22 mouse cellular contexts compared by ENCODE assay signal in genomic region chr2:79519799-79520449, GRCm38 (mm10).
DNase-seq lines count a peak whose midpoint lies in the region; ATAC-seq and TF ChIP-seq lines count a peak whose summit lies in the region.
"Had no signal": no experiment of that assay in that cellular context is flagged by ENCODE, and none has a peak within 500 bp of the region (broad histone marks: within the 10 kb centered on the region; RNA-seq: fewer than 3 reads in every experiment).

No protein-coding gene starts in this region.

- H3K9ac ChIP-seq in heart, postnatal 0 days (replicated peaks; ENCODE audit: low read depth, low read length): no peak overlapping the region
- H3K9ac ChIP-seq: embryonic facial prominence, embryonic 12.5 days; forebrain, embryonic 15.5 days; hindbrain, embryonic 12.5 days; limb, embryonic 13.5 days; liver, embryonic 13.5 days; lung, embryonic 15.5 days; neural tube, embryonic 12.5 days had no signal

- WGBS in heart, postnatal 0 days: 50% methylated on average over 6 of the region's 6 CpGs

- peak; percentile 10 for DNase-seq in adrenal gland, postnatal 10 days
- no peak for DNase-seq in adrenal gland, postnatal 25 days
- no peak for DNase-seq in heart, postnatal 0 days (ENCODE audit: low spot score)
- no peak for DNase-seq in heart, postnatal 25 days (ENCODE audit: low spot score)
- DNase-seq in ZHBTc4 (ENCODE audit: low read depth, low spot score): peak; percentile 72
- no peak for DNase-seq in left cerebral cortex, adult 2 months (ENCODE audit: extremely low spot score in 1 of 2, low spot score in 2 of 2)
- DNase-seq in right cerebral cortex, postnatal 4 days: no peak
- DNase-seq: cerebellum, adult 9-11 months; gastrocnemius, postnatal 25 days; liver, embryonic 13.5 days; right cerebral cortex, adult 18-20 months had no signal

- no peak overlapping the region for H3K4me3 ChIP-seq in heart, postnatal 0 days (ENCODE audit: low read depth, low read length)
- no peak overlapping the region for H3K4me3 ChIP-seq in myocyte
- H3K4me3 ChIP-seq in left cerebral cortex, adult 2 months: no peak overlapping the region
- H3K4me3 ChIP-seq: embryonic facial prominence, embryonic 12.5 days; erythroblast, embryonic 14.5 days; forebrain, embryonic 15.5 days; hindbrain, embryonic 12.5 days; limb, embryonic 13.5 days; liver, embryonic 13.5 days; lung, embryonic 15.5 days; midbrain, embryonic 10.5 days; neural tube, embryonic 12.5 days had no signal

- H3K27me3 ChIP-seq in heart, postnatal 0 days (ENCODE audit: control insufficient read depth, insufficient read depth, low read length): no peaks in the 10 kb centered on the region
- H3K27me3 ChIP-seq in myocyte (ENCODE audit: control insufficient read depth, insufficient read depth, insufficient read length): no peaks in the 10 kb centered on the region
- H3K27me3 ChIP-seq: embryonic facial prominence, embryonic 12.5 days; forebrain, embryonic 15.5 days; hindbrain, embryonic 12.5 days; limb, embryonic 13.5 days; liver, embryonic 13.5 days; lung, embryonic 15.5 days; neural tube, embryonic 12.5 days had no signal

- no peak for TF ChIP-seq POLR2A in myocyte (IDR thresholded peaks at IDR 0.05; ENCODE audit: insufficient read length, low read depth)

- 0 out of 2 replicates have a peak, but pooled peaks cover 5% of the 10 kb centered on the region for H3K4me1 ChIP-seq in heart, postnatal 0 days (ENCODE audit: control insufficient read depth, insufficient read depth)
- H3K4me1 ChIP-seq: embryonic facial prominence, embryonic 12.5 days; forebrain, embryonic 15.5 days; hindbrain, embryonic 12.5 days; limb, embryonic 13.5 days; liver, embryonic 13.5 days; neural tube, embryonic 12.5 days had no signal

- no peaks in the 10 kb centered on the region for H3K79me2 ChIP-seq in myocyte (ENCODE audit: control insufficient read depth, insufficient read depth)

- H3K27ac ChIP-seq in heart, postnatal 0 days (ENCODE audit: low read depth): no peak overlapping the region
- H3K27ac ChIP-seq in left cerebral cortex, adult 2 months: no peak overlapping the region
- H3K27ac ChIP-seq: embryonic facial prominence, embryonic 12.5 days; forebrain, embryonic 15.5 days; hindbrain, embryonic 12.5 days; kidney, postnatal 0 days; limb, embryonic 13.5 days; liver, embryonic 13.5 days; lung, embryonic 15.5 days; macrophage; midbrain, embryonic 10.5 days; neural tube, embryonic 12.5 days had no signal

- H3K4me2 ChIP-seq in heart, postnatal 0 days (ENCODE audit: low read depth, low read length): no peak overlapping the region
- peak overlapping the region; percentile 14 for H3K4me2 ChIP-seq in myocyte (ENCODE audit: low read depth)
- H3K4me2 ChIP-seq: embryonic facial prominence, embryonic 12.5 days; forebrain, embryonic 15.5 days; hindbrain, embryonic 12.5 days; limb, embryonic 13.5 days; liver, embryonic 13.5 days; lung, embryonic 15.5 days; neural tube, embryonic 12.5 days had no signal

- H3ac ChIP-seq in myocyte (ENCODE audit: control insufficient read depth, insufficient read length): no peak overlapping the region

- no peak for TF ChIP-seq EP300 in heart, postnatal 0 days (IDR thresholded peaks at IDR 0.05; ENCODE audit: low read depth)

- ATAC-seq in heart, postnatal 0 days (ENCODE audit: insufficient read depth, low read depth): peak; percentile 39; the same call in 1 of the 2 replicates
- ATAC-seq: forebrain, embryonic 15.5 days had no signal

- TF ChIP-seq CTCF in heart, postnatal 0 days (IDR thresholded peaks at IDR 0.05; ENCODE audit: low read depth): no peak
- TF ChIP-seq CTCF in left cerebral cortex, adult 2 months (IDR thresholded peaks at IDR 0.05): no peak

- H3K36me3 ChIP-seq in heart, postnatal 0 days (replicated peaks; ENCODE audit: control insufficient read depth, insufficient read depth, low read length): no peaks in the 10 kb centered on the region
- no peaks in the 10 kb centered on the region for H3K36me3 ChIP-seq in myocyte (ENCODE audit: control insufficient read depth, insufficient read depth)
- H3K36me3 ChIP-seq: embryonic facial prominence, embryonic 12.5 days; forebrain, embryonic 15.5 days; hindbrain, embryonic 12.5 days; limb, embryonic 13.5 days; liver, embryonic 13.5 days; lung, embryonic 15.5 days; midbrain, embryonic 10.5 days; neural tube, embryonic 12.5 days had no signal

- no peaks in the 10 kb centered on the region for H3K9me3 ChIP-seq in heart, postnatal 0 days (replicated peaks; ENCODE audit: control insufficient read depth, low read length)
- H3K9me3 ChIP-seq: embryonic facial prominence, embryonic 12.5 days; forebrain, embryonic 15.5 days; hindbrain, embryonic 12.5 days; limb, embryonic 13.5 days; liver, embryonic 13.5 days; lung, embryonic 15.5 days; midbrain, embryonic 10.5 days; neural tube, embryonic 12.5 days had no signal

- intact Hi-C loops in heart, postnatal 25 days (cut with DNase I): no loop called here
- intact Hi-C loops in left cerebral cortex, adult 2 months (cut with DNase I): no loop called here

TF ChIP-seq in myocyte, 11 proteins besides CTCF, POLR2A, EP300 and RAD21:
- TF ChIP-seq MAX (IDR thresholded peaks at IDR 0.05; ENCODE audit: low read depth) (no peak), POLR2AphosphoS2 (IDR thresholded peaks at IDR 0.05; ENCODE audit: insufficient read length, low read depth) (no peak), SRF (IDR thresholded peaks at IDR 0.05; ENCODE audit: control insufficient read depth, insufficient read length, low read depth) (no peak), MYOD1 (IDR thresholded peaks at IDR 0.05; ENCODE audit: control insufficient read depth in 1 of 3, insufficient read length in 2 of 3, low read depth in 2 of 3) (peak in 1 of 3 experiments; percentile 62)

Comparison
In these comparisons a context has a peak if more than half of its experiments do, and no peak if none do; other contexts are left out.
1. DNase-seq: peak in adrenal gland, postnatal 10 days (single experiment) and ZHBTc4 (single experiment); none in adrenal gland, postnatal 25 days (single experiment), heart, postnatal 0 days (single experiment), heart, postnatal 25 days (single experiment), left cerebral cortex, adult 2 months (0 of 2) and right cerebral cortex, postnatal 4 days (single experiment).